Mouse (Mus musculus): ENCODE measurements around the gene Mknk1. TPM values are rescaled to one million over a fixed set of nuclear protein-coding genes. Genes with fewer than 3 reads are reported as not detected.

Gene Mknk1
- total RNA-seq, 2 experiments from 2014 or later, result 40.0 to 45.7 TPM

- intact Hi-C loops (cut with DNase I), result no loop called here
- no peak for DNase-seq (ENCODE audit: low spot score in 2 of 2)
Measured at GRCm38 (mm10) chr4:115838196-115838595, 802 bp upstream of the Mknk1 start.

- no peak for DNase-seq (ENCODE audit: low spot score in 2 of 2)
- intact Hi-C loops (cut with DNase I), result no loop called here
Measured at GRCm38 (mm10) chr4:115839956-115840355, 958 bp downstream of the Mknk1 start.

GRCm38 (mm10) chr4:115840842-115841241 lies 1.8 kb downstream of the Mknk1 start:
- DNase-seq (ENCODE audit: low spot score in 2 of 2), result no peak
- intact Hi-C loops (cut with DNase I), result no loop called here

- intact Hi-C loops (cut with DNase I), result no loop called here
- DNase-seq (ENCODE audit: low spot score in 2 of 2), result no peak
Measured at GRCm38 (mm10) chr4:115846656-115847055, 7.7 kb downstream of the Mknk1 start.

- intact Hi-C loops (cut with DNase I), result no loop called here
- DNase-seq (ENCODE audit: low spot score in 2 of 2), result peak; percentile 37 to 76
Measured at GRCm38 (mm10) chr4:115847377-115847776, 8.4 kb downstream of the Mknk1 start.

DNA sequence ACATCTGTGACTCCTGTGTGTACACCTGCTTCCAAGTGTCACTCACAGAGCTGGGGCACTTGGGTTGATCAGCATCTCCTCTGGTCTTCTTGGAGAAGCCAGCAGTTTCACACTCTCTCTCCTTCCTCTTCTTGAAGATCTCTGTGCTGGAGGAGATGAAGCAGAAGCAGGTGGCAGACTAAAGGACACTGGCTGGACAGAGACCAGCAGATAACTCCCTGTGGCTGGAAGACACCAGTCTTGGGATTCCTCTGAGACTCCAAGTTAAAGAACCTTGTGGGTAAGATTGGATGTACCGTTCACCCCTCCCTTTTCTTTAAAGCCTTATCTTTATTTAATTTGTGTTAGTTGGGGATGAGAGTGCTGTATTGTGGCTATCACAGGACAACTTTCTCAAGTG lies 9.1 kb downstream of the Mknk1 start:
- no peak for DNase-seq (ENCODE audit: low spot score in 2 of 2)
- intact Hi-C loops (cut with DNase I), result no loop called here

DNA sequence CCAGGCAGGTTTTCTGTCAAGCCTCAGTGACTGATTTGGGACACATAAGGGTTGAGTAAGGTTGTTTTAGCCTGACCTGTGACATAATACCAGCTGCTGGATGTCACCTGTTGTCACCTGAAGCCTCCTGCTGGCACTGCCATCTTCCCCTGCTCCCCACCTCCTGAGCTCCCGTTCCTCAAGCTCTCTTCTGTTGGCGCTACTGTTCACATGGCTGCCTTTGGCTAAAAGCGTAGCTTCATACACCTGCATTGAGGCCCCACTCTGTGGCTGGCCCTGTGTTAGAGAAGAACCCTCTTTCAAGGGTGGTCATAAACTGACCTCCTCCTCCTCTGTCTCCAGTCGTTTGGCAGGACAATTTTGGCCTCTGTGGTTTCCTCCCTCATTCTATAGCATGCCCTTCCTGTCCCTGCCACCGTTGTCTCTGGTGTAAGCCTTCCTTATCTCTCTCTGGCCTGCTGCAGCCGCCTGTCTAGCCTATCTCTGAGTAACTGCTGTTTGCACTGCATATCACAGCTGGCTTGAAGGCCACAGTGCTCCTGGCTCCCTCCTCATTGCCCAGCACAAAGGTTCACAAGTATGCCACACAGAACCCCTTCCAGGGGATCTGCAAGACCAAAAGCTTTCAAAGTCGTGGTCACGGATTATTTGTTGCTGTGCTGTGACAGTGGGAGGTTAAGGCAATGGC lies 10.1 kb downstream of the Mknk1 start:
- no peak for DNase-seq (ENCODE audit: low spot score in 2 of 2)
- intact Hi-C loops (cut with DNase I), result no loop called here

DNA sequence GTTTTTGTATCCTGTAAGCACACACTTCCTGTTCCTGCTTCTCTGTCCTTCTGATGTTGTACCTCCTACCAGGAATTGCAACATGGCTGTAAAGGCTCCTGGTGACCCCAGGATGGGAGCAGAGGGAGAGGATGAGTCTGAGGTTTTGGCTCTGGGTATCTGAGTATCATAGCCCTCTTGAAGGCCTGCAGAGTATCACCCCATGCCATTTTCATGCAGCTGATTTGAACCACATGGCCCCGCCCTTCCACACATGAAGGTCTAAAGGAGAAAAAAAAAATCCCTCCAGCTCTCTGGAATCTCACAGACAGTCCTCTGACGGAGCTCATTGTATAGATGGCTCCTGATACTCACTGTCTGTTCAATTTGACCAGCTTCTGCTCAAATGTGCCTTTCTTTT lies 11.1 kb downstream of the Mknk1 start:
- no peak for DNase-seq (ENCODE audit: low spot score in 2 of 2)

DNA sequence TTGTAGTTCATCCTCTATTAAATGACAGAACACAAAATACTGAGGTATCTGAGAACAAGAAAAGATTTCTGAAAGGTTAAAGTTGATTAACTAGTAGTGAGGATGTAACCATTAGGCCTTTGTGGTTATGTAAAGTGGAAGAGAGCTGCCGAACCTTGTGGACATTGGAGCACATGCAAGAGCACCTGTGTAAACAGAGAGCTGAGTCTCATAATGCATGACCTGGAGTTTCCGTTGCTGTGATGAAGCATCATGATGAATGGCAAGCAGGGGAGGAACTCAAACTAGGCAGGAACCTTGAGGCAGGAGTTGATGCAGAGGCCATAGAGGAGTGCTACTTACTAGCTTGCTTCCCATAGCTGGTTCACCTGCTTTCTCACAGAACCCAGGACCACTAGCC lies 11.6 kb downstream of the Mknk1 start:
- DNase-seq (ENCODE audit: low spot score in 2 of 2), result no peak

More for the DNA sequence above, 11.1 kb downstream of the Mknk1 start:
- intact Hi-C loops (cut with DNase I), result no loop called here

GRCm38 (mm10) chr4:115851569-115851968 lies 12.6 kb downstream of the Mknk1 start:
- intact Hi-C loops (cut with DNase I), result no loop called here
- no peak for DNase-seq (ENCODE audit: low spot score in 2 of 2)

More for the DNA sequence above, 11.6 kb downstream of the Mknk1 start:
- intact Hi-C loops (cut with DNase I), result no loop called here

- intact Hi-C loops (cut with DNase I), result no loop called here
- no peak for DNase-seq (ENCODE audit: low spot score in 2 of 2)
Measured at GRCm38 (mm10) chr4:115855100-115855499, 16.1 kb downstream of the Mknk1 start.

DNA sequence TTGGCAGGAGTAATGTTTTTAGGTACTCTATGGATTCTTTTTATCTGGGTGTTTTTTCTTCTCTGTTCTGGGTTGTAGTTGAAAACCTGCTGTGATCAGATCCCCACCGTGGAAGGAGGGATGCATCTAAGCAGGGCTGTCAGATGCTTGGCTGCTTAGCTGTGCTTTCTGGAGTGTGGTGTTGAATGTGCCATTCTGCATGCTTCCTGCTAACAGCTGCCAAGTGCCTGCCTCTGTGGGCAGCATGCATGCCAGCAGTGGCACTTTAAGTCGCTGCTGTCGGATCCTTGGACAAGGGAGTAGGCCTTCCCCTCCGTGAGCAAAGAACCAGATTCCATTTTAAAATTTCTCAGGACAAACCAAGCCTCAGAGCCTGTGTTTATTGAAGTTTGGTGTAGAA lies 16.6 kb downstream of the Mknk1 start:
- intact Hi-C loops (cut with DNase I), result no loop called here
- DNase-seq (ENCODE audit: low spot score in 2 of 2), result peak; percentile 26

GRCm38 (mm10) chr4:115856282-115856681 lies 17.3 kb downstream of the Mknk1 start:
- no peak for DNase-seq (ENCODE audit: low spot score in 2 of 2)
- intact Hi-C loops (cut with DNase I), result no loop called here

DNA sequence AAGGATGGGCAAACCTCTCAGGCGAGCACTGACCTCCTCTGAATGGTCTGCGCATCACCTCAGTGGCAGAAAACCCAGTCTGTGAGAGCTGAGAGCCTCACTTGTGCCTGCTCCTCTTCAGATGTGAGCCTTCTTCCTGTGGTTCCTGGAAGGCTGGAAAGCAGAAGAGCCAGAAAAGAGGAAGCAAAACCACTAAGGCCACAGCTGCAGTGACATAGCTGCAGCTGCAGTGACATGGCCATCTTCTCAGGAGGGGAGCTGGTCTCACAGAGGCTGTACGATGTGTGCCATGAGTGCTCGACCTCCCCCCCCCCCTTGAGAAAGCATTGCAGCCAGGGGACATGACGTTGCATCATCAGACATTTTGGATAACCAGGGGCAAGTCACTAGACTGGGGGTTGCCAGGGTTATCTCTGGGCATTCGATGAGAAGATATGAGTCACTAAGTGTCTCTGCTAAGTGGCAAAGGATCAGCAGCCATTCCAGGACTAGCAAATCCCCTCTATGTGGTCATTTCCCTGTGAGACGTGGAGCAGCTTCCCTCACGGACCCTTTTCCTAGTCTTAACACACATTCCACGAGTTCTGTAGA lies 18.4 kb downstream of the Mknk1 start:
- DNase-seq (ENCODE audit: low spot score in 2 of 2), result no peak
- intact Hi-C loops (cut with DNase I), result no loop called here

DNA sequence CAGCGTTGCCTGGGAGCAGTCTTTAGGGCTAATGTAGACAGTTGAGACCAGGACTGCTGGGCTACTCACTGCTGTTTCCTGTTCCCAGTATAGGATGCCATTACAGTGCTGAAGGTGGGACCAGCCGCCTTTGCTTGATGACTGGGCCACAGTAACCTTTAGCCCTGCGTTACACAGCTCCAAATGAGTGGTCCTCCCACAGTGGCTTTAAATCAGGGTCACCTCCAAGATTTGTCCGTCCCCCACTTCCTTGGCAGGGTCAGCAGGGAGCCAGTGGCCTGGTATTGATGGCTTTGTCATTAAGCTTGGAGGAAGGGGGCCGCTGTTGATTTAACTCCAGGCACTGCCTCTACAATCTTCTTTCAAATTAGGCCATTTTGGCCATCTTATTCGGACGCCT lies 24.4 kb downstream of the Mknk1 start:
- intact Hi-C loops (cut with DNase I), result no loop called here
- no peak for DNase-seq (ENCODE audit: low spot score in 2 of 2)

- intact Hi-C loops (cut with DNase I), result no loop called here
- no peak for DNase-seq (ENCODE audit: low spot score in 2 of 2)
Measured at GRCm38 (mm10) chr4:115863880-115864279, 24.9 kb downstream of the Mknk1 start.

DNA sequence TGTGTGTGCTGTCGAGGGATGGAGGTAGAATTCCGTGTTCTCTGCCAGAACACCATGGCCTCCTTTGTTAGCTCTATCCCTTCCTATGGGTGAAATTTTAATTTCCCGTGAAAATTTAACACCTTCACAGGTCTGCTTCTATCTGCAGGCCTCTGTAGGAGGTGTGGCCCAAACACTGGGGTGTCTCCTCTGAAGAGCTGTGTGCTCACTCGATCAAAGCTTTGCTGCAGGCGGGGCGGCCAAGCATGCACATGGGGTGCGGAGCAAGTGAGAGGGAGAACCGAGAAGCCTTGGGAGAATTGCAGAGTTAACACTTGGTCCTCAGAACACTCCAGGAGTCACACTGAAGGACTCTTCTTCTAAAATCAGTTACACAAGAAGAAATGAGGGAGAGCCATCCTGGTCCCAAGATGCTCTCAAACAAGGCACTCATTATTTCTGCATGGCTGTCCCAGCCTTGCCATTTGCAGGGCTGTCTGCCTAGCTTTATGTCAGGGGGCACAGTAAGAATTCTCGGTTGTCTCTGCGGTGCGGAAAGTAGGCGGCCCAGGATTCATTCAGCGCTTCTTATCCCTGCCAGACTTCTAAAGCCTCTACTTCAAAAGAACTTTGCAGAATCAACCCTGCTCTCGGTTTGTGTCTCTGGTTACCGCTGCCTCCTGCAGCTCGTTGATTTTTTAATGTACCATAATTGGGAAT lies 30.7 kb downstream of the Mknk1 start:
- DNase-seq (ENCODE audit: low spot score in 2 of 2), result no peak

DNA sequence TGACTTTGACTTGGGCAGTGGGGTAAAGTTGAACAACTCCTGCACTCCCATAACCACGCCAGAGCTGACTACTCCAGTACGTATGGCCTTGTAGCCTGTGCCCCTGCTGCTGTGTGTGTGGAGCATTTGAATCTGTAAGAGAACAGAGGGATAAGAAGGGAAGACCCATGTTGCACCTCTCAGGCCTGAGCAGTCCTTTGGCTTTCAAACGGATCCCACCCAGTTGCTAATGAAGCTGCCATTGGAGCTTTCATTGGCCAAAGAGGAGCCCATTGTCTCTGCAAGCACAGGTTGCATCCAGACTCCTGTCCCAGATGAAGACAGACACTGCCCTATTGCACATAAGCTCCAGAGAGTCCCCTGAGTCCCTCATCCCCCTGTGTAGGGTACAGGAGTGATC lies 34.2 kb downstream of the Mknk1 start:
- DNase-seq (ENCODE audit: low spot score in 2 of 2), result no peak
- intact Hi-C loops (cut with DNase I), result no loop called here

More for the DNA sequence above, 30.7 kb downstream of the Mknk1 start:
- intact Hi-C loops (cut with DNase I), result no loop called here

DNA sequence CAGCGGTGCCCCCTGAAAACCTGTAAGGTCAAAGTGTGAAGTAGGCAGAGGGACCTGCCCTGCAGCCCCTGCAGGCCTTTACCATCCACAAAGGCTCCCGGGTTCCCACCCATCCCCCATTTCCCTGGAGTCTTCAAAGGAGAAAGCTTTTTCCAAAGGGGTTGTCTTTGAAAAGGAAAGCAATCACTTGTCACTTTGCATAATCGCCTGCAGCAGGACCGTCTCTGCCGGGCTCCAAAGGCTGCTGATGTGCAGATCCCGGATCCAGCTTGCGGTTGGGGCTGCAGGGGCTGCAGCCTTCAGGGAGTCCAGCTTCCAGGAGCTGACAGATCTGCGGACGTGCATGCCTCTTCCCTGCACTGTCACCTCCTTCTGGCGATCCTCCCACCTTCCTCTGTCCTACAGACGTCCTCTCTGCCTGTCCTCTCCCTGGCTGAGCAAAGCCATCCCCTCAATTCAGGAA lies 39.2 kb downstream of the Mknk1 start:
- no peak for DNase-seq (ENCODE audit: low spot score in 2 of 2)
- intact Hi-C loops (cut with DNase I), result no loop called here

DNA sequence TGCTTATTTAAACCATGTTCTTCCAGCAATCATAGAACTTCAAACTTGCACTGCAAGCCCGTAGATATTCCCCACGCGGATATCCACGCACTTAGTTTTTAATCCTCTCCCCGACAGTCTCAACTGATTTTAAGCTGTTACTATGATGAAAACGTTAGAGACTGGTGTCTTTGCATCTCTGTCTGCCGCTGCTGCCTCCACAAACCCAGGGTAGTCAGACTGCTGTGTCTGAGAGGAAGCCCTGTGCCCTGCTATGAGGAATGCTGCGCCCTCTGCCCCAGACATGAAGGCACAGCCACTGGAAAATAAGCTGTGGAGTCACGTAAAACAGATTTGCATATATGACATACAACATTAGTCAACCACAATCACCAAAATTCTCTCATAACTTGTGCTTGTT lies 39.8 kb downstream of the Mknk1 start:
- intact Hi-C loops (cut with DNase I), result no loop called here
- DNase-seq (ENCODE audit: low spot score in 2 of 2), result no peak

DNA sequence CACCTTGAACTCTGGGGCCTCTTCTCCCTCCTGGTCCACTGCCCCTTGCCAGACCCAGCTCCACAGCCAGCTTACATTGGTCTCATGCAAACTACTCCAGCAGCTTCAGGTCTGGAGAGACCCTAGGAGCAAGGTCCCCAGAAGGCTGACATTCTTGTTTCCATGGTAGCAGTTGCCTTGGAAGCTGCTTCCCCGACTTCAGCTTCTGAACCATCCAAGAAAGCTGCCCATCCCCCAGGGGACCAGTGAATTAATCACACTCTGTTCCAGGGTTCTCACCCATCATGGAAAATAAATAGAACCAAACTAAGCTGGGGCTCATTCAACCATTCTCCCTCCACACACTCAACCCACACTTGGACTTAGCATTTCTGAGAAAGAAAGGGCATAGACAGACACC lies 42.2 kb downstream of the Mknk1 start:
- DNase-seq (ENCODE audit: low spot score in 2 of 2), result peak; percentile 58 to 76

More for the DNA sequence above, 42.2 kb downstream of the Mknk1 start:
- intact Hi-C loops (cut with DNase I), result no loop called here
